ENCODE assay signal across 9 mouse cellular contexts in genomic region chr6:55972998-55973397, GRCm38 (mm10). TPM values are rescaled to one million over a fixed set of nuclear protein-coding genes. Genes with fewer than 3 reads are reported as not detected.
A peak's percentile ranks its signal among the peaks of the same experiment; 100 is the strongest.
DNase-seq lines count a peak whose midpoint lies in the region; ATAC-seq and TF ChIP-seq lines count a peak whose summit lies in the region.
"Had no signal": no experiment of that assay in that cellular context is flagged by ENCODE, and none has a peak within 500 bp of the region (broad histone marks: within the 10 kb centered on the region; RNA-seq: fewer than 3 reads in every experiment).

No protein-coding gene starts in this region.

- TF ChIP-seq EP300 in MEL (IDR thresholded peaks at IDR 0.05; ENCODE audit: low read depth in 1 of 2, low read length in 2 of 2), result no peak

- H3K4me3 ChIP-seq in hindbrain, embryonic 10.5 days, result no peak overlapping the region
- H3K4me3 ChIP-seq in hindbrain, embryonic 16.5 days (ENCODE audit: low read length), result no peak overlapping the region
- H3K4me3 ChIP-seq in MEL (ENCODE audit: control insufficient read depth in 1 of 2, insufficient read depth in 1 of 2, low read depth in 2 of 2, low read length in 2 of 2), result no peak overlapping the region
- H3K4me3 ChIP-seq in hindbrain, embryonic 15.5 days, result no peak overlapping the region
- no peak overlapping the region for H3K4me3 ChIP-seq in midbrain, postnatal 0 days (ENCODE audit: low read depth, low read length)

- H3K27ac ChIP-seq in hindbrain, embryonic 10.5 days, result no peak overlapping the region
- H3K27ac ChIP-seq in hindbrain, embryonic 16.5 days (ENCODE audit: low read depth, low read length), result no peak overlapping the region
- H3K27ac ChIP-seq in MEL (ENCODE audit: control insufficient read depth, low read depth, low read length), result no peak overlapping the region
- no peak overlapping the region for H3K27ac ChIP-seq in hindbrain, embryonic 15.5 days (replicated peaks)
- H3K27ac ChIP-seq in midbrain, postnatal 0 days (ENCODE audit: low read depth, low read length), result no peak overlapping the region

- no peak overlapping the region for H3K4me2 ChIP-seq in hindbrain, embryonic 16.5 days (ENCODE audit: low read length)
- no peak overlapping the region for H3K4me2 ChIP-seq in hindbrain, embryonic 15.5 days
- H3K4me2 ChIP-seq in midbrain, postnatal 0 days (ENCODE audit: low read depth, low read length, poor library complexity, severe bottlenecking), result no peak overlapping the region

- H3K4me1 ChIP-seq in hindbrain, embryonic 10.5 days (replicated peaks), result no peaks in the 10 kb centered on the region
- H3K4me1 ChIP-seq in hindbrain, embryonic 16.5 days (ENCODE audit: control insufficient read depth, insufficient read depth, low read depth, low read length), result no peaks in the 10 kb centered on the region
- H3K4me1 ChIP-seq in MEL (ENCODE audit: control insufficient read depth in 1 of 2, insufficient read depth in 2 of 2, low read length in 2 of 2), result no peaks in the 10 kb centered on the region
- H3K4me1 ChIP-seq in hindbrain, embryonic 15.5 days (replicated peaks), result no peaks in the 10 kb centered on the region
- no peaks in the 10 kb centered on the region for H3K4me1 ChIP-seq in midbrain, postnatal 0 days (ENCODE audit: insufficient read depth, low read length)

- no peak overlapping the region for H3K9ac ChIP-seq in hindbrain, embryonic 16.5 days (ENCODE audit: low read depth, low read length)
- no peak overlapping the region for H3K9ac ChIP-seq in MEL (ENCODE audit: control insufficient read depth, low read depth, low read length, poor library complexity, severe bottlenecking)
- no peak overlapping the region for H3K9ac ChIP-seq in hindbrain, embryonic 15.5 days
- no peak overlapping the region for H3K9ac ChIP-seq in midbrain, postnatal 0 days (replicated peaks; ENCODE audit: low read length, poor library complexity, severe bottlenecking)

- H3K27me3 ChIP-seq in hindbrain, embryonic 10.5 days (ENCODE audit: insufficient read depth, poor library complexity, severe bottlenecking), result no peaks in the 10 kb centered on the region
- H3K27me3 ChIP-seq in hindbrain, embryonic 16.5 days (replicated peaks; ENCODE audit: control insufficient read depth, insufficient read depth, low read length), result no peaks in the 10 kb centered on the region
- no peaks in the 10 kb centered on the region for H3K27me3 ChIP-seq in MEL (ENCODE audit: control insufficient read depth in 1 of 2, insufficient read depth in 2 of 2, low read length in 2 of 2)
- H3K27me3 ChIP-seq in hindbrain, embryonic 15.5 days, result no peaks in the 10 kb centered on the region
- H3K27me3 ChIP-seq in midbrain, postnatal 0 days (ENCODE audit: insufficient read depth, low read length), result no peaks in the 10 kb centered on the region

- no peaks in the 10 kb centered on the region for H3K79me2 ChIP-seq in MEL (ENCODE audit: control insufficient read depth, insufficient read depth, low read length, poor library complexity)

- no peak for ATAC-seq in hindbrain, embryonic 16.5 days
- ATAC-seq in hindbrain, embryonic 15.5 days (ENCODE audit: low FRiP score, low read depth), result peak; percentile 73; the same call in 1 of the 2 replicates
- ATAC-seq in midbrain, postnatal 0 days (ENCODE audit: low FRiP score), result peak; percentile 74; the same call in 1 of the 2 replicates

- no peak; the same call in 1 of the 2 replicates for TF ChIP-seq RAD21 in MEL (IDR thresholded peaks at IDR 0.05; ENCODE audit: low read depth, low read length)

- TF ChIP-seq CTCF in MEL (IDR thresholded peaks at IDR 0.05 in 2 of 3, conservative IDR thresholded peaks at IDR 0.05 in 1 of 3; ENCODE audit: control insufficient read depth in 1 of 3, insufficient read depth in 1 of 3, low read depth in 2 of 3, low read length in 3 of 3, poor library complexity in 1 of 3, severe bottlenecking in 1 of 3), result 0 out of 6 replicates have a peak, but pooled peaks of 2 of the 3 experiments have one; percentile 7 to 9
- peak; percentile 64 for TF ChIP-seq CTCF in midbrain, postnatal 0 days (IDR thresholded peaks at IDR 0.05)

- no peak for TF ChIP-seq POLR2A in MEL (IDR thresholded peaks at IDR 0.05; ENCODE audit: control insufficient read depth in 1 of 2, insufficient read depth in 1 of 2, low read depth in 1 of 2, low read length in 2 of 2, poor library complexity in 1 of 2)

- H3K9me3 ChIP-seq in hindbrain, embryonic 10.5 days, result no peaks in the 10 kb centered on the region
- H3K9me3 ChIP-seq in hindbrain, embryonic 16.5 days (ENCODE audit: control insufficient read depth, low read length), result no peaks in the 10 kb centered on the region
- no peaks in the 10 kb centered on the region for H3K9me3 ChIP-seq in MEL (replicated peaks; ENCODE audit: insufficient read depth, low read length)
- H3K9me3 ChIP-seq in hindbrain, embryonic 15.5 days, result no peaks in the 10 kb centered on the region
- no peaks in the 10 kb centered on the region for H3K9me3 ChIP-seq in midbrain, postnatal 0 days (ENCODE audit: low read length)

- peak; percentile 18 for DNase-seq in hindbrain, embryonic 10.5 days (ENCODE audit: low spot score)
- peak; percentile 18 for DNase-seq in MEL (ENCODE audit: low read depth, low spot score)
- peak; percentile 70 to 75 for DNase-seq in cerebellum, postnatal 14 days
- peak; percentile 88 for DNase-seq in midbrain, postnatal 0 days (ENCODE audit: low spot score)
- no peak for DNase-seq in ovary, postnatal 10 days (ENCODE audit: low spot score)
- no peak for DNase-seq in urinary bladder, postnatal 10 days (ENCODE audit: low spot score)

- H3K36me3 ChIP-seq in hindbrain, embryonic 10.5 days, result no peaks in the 10 kb centered on the region
- no peaks in the 10 kb centered on the region for H3K36me3 ChIP-seq in hindbrain, embryonic 16.5 days (ENCODE audit: control insufficient read depth, insufficient read depth, low read length)
- no peaks in the 10 kb centered on the region for H3K36me3 ChIP-seq in MEL (ENCODE audit: control insufficient read depth in 1 of 2, insufficient read depth in 2 of 2, low read length in 2 of 2)
- no peaks in the 10 kb centered on the region for H3K36me3 ChIP-seq in hindbrain, embryonic 15.5 days
- H3K36me3 ChIP-seq in midbrain, postnatal 0 days (ENCODE audit: insufficient read depth, low read length), result no peaks in the 10 kb centered on the region

TF ChIP-seq in MEL, 35 proteins besides CTCF, POLR2A, EP300 and RAD21:
- TF ChIP-seq MYC (IDR thresholded peaks at IDR 0.05; ENCODE audit: low read depth, low read length) (no peak), SMC3 (IDR thresholded peaks at IDR 0.05; ENCODE audit: low read depth, low read length) (peak; percentile 18; the same call in 1 of the 2 replicates), MAFK (IDR thresholded peaks at IDR 0.05; ENCODE audit: borderline replicate concordance, low read depth, low read length) (no peak)

RNA-seq across cellular contexts. Expression of gene Ppp1r17, which starts 44.3 kb away (rescaled TPM):
- 24.8 and 45.5 TPM in 2 replicates for polyA plus RNA-seq in hindbrain, embryonic 10.5 days (2016; fragmentation: Nextera tagmentation; extraction: Ambion mirVana)
- polyA plus RNA-seq in hindbrain, embryonic 16.5 days (2015; fragmentation: Nextera tagmentation; extraction: Ambion mirVana), result 1.4 and 2.1 TPM in 2 replicates
- not detected in 2 replicates for total RNA-seq in MEL (2012; rRNA removed)
- not detected for polyA plus RNA-seq in MEL (2012; ENCODE audit: insufficient read depth in 1 of 2, insufficient read length in 2 of 2, low read depth in 1 of 2, low replicate concordance in 2 of 2, missing spikeins in 1 of 2)
- 2.3 and 3.7 TPM in 2 replicates for polyA plus RNA-seq in hindbrain, embryonic 15.5 days (2015; fragmentation: Nextera tagmentation; extraction: Ambion mirVana)
- 0.27 and 0.90 TPM in 2 replicates for total RNA-seq in midbrain, postnatal 0 days (2014; rRNA removed)
- polyA plus RNA-seq in midbrain, postnatal 0 days (2015; fragmentation: Nextera tagmentation; extraction: Ambion mirVana), result 3.4 and 4.6 TPM in 2 replicates
- total RNA-seq: neutrophil, adult 5-6 weeks had no signal

Comparison
In these comparisons a context has a peak if more than half of its experiments do, and no peak if none do; other contexts are left out.
1. DNase-seq: peak in hindbrain, embryonic 10.5 days (single experiment), MEL (single experiment), cerebellum, postnatal 14 days (2 of 2) and midbrain, postnatal 0 days (single experiment); none in ovary, postnatal 10 days (single experiment) and urinary bladder, postnatal 10 days (single experiment).